Mouse (Mus musculus) heart, embryonic 11.5 days (tissue): ENCODE measurements around the gene Gpha2. TPM values are rescaled to one million over a fixed set of nuclear protein-coding genes. Genes with fewer than 3 reads are reported as not detected.

Experiments used
- ATAC-seq: fragments of 200-750 bp; cut with Nextera tagmentation; replicated peaks from 2 replicates; pipeline ENCODE4 v1.8.0; 2017; ENCODE audit warnings: moderate library complexity; ENCODE audit not compliant: insufficient number of reproducible peaks, low FRiP score, low TSS enrichment
- H3K27ac ChIP-seq: fragments of 300-500 bp; sonication (generic); 2 replicates; pipeline ENCODE4 v1.5.1; 2014; ENCODE audit warnings: mild to moderate bottlenecking, low read depth, low read length
- H3K27me3 ChIP-seq: fragments of 300-500 bp; sonication (generic); 2 replicates; pipeline ENCODE4 v1.6.1; 2014; ENCODE audit warnings: mild to moderate bottlenecking, low read length, mixed read lengths; ENCODE audit not compliant: control insufficient read depth, insufficient read depth
- H3K36me3 ChIP-seq: fragments of 300-500 bp; sonication (generic); 2 replicates; pipeline ENCODE4 v1.6.1; 2014; ENCODE audit warnings: mild to moderate bottlenecking, low read length, moderate library complexity, mixed read lengths; ENCODE audit not compliant: control insufficient read depth, insufficient read depth
- H3K4me1 ChIP-seq: fragments of 300-500 bp; sonication (generic); 2 replicates; pipeline ENCODE4 v1.6.1; 2014; ENCODE audit warnings: low read length; ENCODE audit not compliant: control insufficient read depth, insufficient read depth
- H3K4me2 ChIP-seq: fragments of 300-500 bp; sonication (generic); 2 replicates; pipeline ENCODE4 v1.6.1; 2014; ENCODE audit warnings: mild to moderate bottlenecking, moderate library complexity
- H3K4me3 ChIP-seq: fragments of 300-500 bp; sonication (generic); 2 replicates; pipeline ENCODE4 v1.5.1; 2014; ENCODE audit warnings: low read depth, low read length
- H3K9ac ChIP-seq: fragments of 300-500 bp; sonication (generic); 2 replicates; pipeline ENCODE4 v1.6.1; 2014; ENCODE audit warnings: mild to moderate bottlenecking, low read depth, low read length, moderate library complexity
- H3K9me3 ChIP-seq: fragments of 300-500 bp; sonication (generic); replicated peaks from 2 replicates; pipeline ENCODE4 v1.6.1; 2016; ENCODE audit warnings: low read length; ENCODE audit not compliant: control insufficient read depth
- WGBS: fragments of 180-500 bp; shearing (Covaris S2); extraction: QIAGEN DNeasy Blood & Tissue Kit; methylation state at CpG from one replicate; pipeline ENCODE4 v1.1.7; 2014; ENCODE audit not compliant: insufficient replicate concordance; 5-methylcytosine and 5-hydroxymethylcytosine counted together
- microRNA counts: library from miRNA; unstranded; fragments of <30 nt; microRNA quantifications from one replicate; lab custom pipeline; 2015
- microRNA-seq: library from miRNA; unstranded; fragments of <30 nt; microRNA quantifications from one replicate; pipeline ENCODE4, GENCODE M21; 2016; ENCODE audit warnings: borderline number of aligned reads
- polyA plus RNA-seq: library from polyadenylated mRNA; unstranded; fragments of >200 nt; fragmentation: Nextera tagmentation; extraction: Ambion mirVana; gene quantifications from 2 replicates; pipeline ENCODE4 v1.2.1, GENCODE M21; 2014

Gene Gpha2
- polyA plus RNA-seq, 1 experiment from 2014 or later = 0.29 TPM

DNA sequence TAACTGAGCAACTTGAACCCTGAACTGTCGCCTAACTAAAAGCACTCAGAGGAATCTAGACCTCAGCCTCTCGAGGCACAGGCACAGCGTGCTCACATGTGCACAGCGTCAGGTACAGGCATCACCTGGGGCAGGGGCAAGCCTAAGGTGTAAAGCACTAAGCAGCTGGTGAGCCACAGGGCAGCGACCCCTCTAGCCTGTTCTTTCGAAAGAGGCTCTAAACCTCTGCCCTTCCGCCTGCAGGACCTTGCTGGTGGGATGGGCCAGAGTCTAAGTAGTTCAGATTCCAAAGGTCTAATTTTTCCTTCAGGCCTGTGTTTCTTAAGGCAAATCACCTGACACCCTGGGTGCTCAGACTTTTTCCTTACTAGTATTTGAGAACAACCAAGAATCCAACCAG is 45.9 kb downstream of the Gpha2 start:
- no peak for ATAC-seq
- Histone ChIP-seq H3K9ac (no peak overlapping the region), H3K4me3 (no peak overlapping the region), H3K4me2 (no peak overlapping the region), H3K36me3 (no peaks in the 10 kb centered on the region), H3K27me3 (0 out of 2 replicates have a peak, but pooled peaks cover 2% of the 10 kb centered on the region), H3K4me1 (peaks cover 3% of the 10 kb centered on the region; the same call in 1 of the 2 replicates), H3K27ac (no peak overlapping the region), H3K9me3 (no peaks in the 10 kb centered on the region)
- WGBS = 63% methylated on average over 7 of the region's 7 CpGs

DNA sequence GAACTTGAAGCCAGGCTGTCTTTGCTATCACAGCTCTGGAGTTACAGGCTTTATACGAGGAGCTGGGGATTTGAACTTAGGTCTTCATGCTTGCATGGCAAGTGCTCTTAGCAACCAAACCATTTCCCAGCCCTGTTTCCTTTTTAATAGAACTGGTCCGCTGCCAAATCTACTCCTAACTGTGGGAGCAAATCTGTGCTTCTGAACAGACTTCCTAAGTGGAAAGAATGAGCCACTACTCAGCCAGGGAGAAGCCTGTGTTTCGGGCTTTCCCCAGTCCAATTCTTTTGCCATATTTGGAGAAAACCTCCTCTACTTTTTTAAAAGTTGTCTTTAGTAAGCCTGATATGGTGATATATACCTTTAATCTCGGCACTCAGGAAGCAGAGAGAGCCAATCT is 46.6 kb downstream of the Gpha2 start:
- no peak for ATAC-seq
- Histone ChIP-seq H3K27ac (no peak overlapping the region; the same call in 1 of the 2 replicates), H3K36me3 (no peaks in the 10 kb centered on the region), H3K4me3 (no peak overlapping the region), H3K4me1 (peaks cover 4% of the 10 kb centered on the region), H3K9ac (no peak overlapping the region), H3K9me3 (no peaks in the 10 kb centered on the region), H3K27me3 (no peaks in the 10 kb centered on the region), H3K4me2 (no peak overlapping the region)
- 65% methylated on average over 4 of the region's 4 CpGs for WGBS

DNA sequence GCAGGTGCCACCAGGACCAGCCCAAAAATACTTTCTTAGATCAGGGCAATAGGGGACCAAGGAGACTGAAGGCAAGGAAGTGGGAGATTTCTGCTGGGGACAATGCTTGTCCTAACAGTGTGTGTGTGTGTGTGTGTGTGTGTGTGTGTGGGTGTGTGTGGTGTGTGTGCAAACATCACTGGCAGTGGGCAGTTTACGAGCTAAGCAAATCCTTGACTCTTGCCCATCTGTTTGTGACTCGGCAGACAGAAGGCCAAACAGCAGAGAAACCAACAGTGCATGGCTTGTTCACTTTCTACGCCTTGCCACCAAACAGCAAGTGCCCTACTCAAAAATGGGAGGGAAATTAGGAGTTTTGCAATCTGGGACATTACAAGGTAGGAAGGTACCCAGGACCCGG is 47.4 kb downstream of the Gpha2 start:
- no peak overlapping the region for H3K4me2 ChIP-seq
- H3K4me1 ChIP-seq = peaks cover 11% of the 10 kb centered on the region
- ATAC-seq = no peak
- H3K4me3 ChIP-seq = no peak overlapping the region
- H3K9ac ChIP-seq = no peak overlapping the region
- H3K27ac ChIP-seq = no peak overlapping the region; the same call in 1 of the 2 replicates
- no peaks in the 10 kb centered on the region for H3K27me3 ChIP-seq
- WGBS = 86% methylated on average over 4 of the region's 4 CpGs
- H3K36me3 ChIP-seq = no peaks in the 10 kb centered on the region
- no peaks in the 10 kb centered on the region for H3K9me3 ChIP-seq

DNA sequence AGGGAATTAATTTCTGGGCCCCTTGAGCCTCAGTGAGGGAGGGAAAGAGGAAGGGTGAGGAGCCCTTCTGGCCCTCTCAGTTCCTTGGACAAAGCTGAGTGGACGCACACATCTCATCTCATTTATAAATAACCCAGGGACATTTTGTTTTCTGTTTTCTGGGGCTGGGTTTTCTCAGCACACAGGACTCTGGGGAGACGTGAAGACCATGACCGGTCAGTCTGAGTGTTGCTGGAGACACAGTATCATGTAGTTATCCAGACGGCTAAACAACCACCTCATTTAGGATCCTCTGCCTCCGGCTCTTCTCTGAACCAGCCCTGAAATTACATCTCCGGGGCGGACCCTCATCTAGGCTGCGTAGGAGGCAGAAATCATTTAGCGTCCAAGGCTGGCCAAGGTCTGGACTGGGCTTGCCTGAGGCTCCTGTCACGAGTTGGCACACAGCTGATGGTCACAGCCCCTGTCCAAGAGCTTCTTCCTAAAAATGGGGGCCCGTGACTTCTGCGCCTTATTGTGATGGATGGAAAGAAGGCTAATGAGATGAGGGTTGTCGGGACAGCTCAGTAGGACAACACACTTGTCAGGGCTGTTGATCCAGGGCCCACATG is 47.9 kb downstream of the Gpha2 start:
- no peak overlapping the region for H3K9ac ChIP-seq
- H3K4me2 ChIP-seq = no peak overlapping the region
- H3K27ac ChIP-seq = no peak overlapping the region; the same call in 1 of the 2 replicates
- 85% methylated on average over 13 of the region's 13 CpGs for WGBS
- ATAC-seq = no peak
- no peaks in the 10 kb centered on the region for H3K27me3 ChIP-seq
- H3K9me3 ChIP-seq = no peaks in the 10 kb centered on the region
- H3K4me3 ChIP-seq = no peak overlapping the region
- H3K36me3 ChIP-seq = no peaks in the 10 kb centered on the region
- peaks cover 16% of the 10 kb centered on the region for H3K4me1 ChIP-seq

DNA sequence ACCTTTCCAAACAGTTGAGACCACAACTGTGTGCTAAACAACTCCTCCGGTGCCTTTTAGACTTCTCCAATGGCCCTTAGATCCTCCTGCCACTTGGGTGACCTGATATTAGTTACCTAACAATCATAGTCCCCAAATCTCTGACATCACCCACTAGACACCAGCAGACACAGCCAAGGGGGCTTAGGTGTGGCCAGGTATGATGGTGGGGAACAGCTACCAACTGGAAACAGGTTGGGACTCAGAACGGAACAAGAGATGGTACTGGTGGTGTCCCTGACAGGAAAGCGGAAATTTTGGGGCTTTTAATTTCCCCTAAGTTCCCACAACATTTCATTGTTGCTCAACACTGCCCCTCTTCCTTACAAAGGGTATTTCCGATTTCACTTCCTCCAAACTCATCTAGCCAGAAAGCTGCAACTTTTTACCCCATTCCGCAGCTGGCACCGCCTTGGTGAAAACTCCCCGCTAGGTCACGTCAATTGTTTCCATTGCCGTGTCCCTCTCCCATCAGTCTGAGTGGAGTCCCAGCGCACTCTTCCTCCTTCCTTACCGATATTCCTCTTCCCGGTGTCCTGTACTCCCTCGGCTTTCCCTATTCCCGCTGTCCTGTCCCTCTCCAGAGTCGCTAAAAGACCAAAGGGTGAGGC is 49.7 kb downstream of the Gpha2 start:
- Histone ChIP-seq H3K4me3 (peak overlapping the region; percentile 97), H3K9me3 (no peaks in the 10 kb centered on the region), H3K4me1 (peaks cover 34% of the 10 kb centered on the region), H3K27ac (peak overlapping the region; percentile 60), H3K9ac (peak overlapping the region; percentile 76), H3K27me3 (no peaks in the 10 kb centered on the region), H3K4me2 (peak overlapping the region; percentile 92), H3K36me3 (no peaks in the 10 kb centered on the region)
- 9% methylated on average over 15 of the region's 15 CpGs for WGBS
- no peak for ATAC-seq

DNA sequence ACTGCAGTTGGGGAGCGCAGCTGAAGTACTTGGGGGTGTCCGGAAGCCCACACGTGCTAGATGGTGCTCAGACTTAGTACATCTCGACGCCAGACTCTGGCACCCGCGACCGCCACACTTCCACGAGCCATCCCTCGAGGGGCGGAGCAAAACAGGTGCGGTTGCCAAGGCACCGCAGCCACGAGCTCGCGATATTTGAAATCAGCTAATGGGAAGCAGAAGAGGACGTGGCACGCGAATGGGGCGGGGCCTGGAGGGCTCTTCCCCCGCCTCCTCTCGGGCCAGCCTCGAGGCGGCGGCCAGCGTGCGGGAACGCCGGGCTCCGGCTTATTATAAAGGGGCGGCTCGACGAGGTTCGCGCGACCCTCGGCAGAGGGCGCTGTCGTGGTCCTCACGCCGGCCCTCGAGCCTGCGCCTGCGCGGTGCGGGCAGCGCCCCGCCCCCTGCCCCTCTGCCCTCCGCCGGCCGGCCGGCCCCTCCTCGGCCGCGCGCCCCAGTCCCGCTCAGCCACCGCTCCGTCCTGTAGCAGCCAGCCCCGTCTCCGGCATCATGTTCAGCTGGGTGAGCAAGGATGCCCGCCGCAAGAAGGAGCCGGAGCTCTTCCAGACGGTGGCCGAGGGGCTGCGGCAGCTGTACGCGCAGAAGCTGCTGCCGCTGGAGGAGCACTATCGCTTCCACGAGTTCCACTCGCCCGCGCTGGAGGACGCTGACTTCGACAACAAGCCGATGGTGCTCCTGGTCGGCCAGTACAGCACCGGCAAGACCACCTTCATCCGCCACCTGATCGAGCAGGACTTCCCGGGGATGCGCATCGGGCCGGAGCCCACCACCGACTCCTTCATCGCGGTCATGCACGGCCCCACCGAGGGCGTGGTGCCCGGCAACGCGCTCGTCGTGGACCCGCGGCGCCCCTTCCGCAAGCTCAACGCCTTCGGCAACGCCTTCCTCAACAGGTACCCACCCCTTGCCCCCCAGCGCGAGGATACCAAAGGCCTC is 50.5 kb downstream of the Gpha2 start, which contains the start of gene Ehd1:
TSS of gene Ehd1 (plus strand) at position 300 of the 996 bp plus-strand sequence.
- no peaks in the 10 kb centered on the region for H3K9me3 ChIP-seq
- WGBS = under 1% methylated on average over 105 of the region's 106 CpGs
- peak within 1 kb of the TSS; percentile 90 for H3K9ac ChIP-seq
- peak within 1 kb of the TSS; percentile 92 for H3K4me2 ChIP-seq
- H3K27me3 ChIP-seq = no peaks in the 10 kb centered on the region
- H3K4me3 ChIP-seq = peak within 1 kb of the TSS; percentile 97
- peaks cover 43% of the 10 kb centered on the region for H3K4me1 ChIP-seq
- H3K27ac ChIP-seq = peak within 1 kb of the TSS; percentile 83
- peak; percentile 89 for ATAC-seq
- peaks cover 5% of the 10 kb centered on the region for H3K36me3 ChIP-seq

MicroRNA genes within 50 kb of the gene (microRNA counts, 519-probe panel; counts per million panel counts)
- microRNA mmu-miR-192 (lab: Ali Mortazavi, UCI) = 32.2 counts per million

Small RNA genes lying within 50 kb of the gene (microRNA-seq; reads per million reads assigned to microRNA genes)
- gene Mir192 (84.1 reads per million, percentile 62 among the genes with 10 or more reads in this experiment), gene Mir194-2 (51.9 reads per million, percentile 59 among the genes with 10 or more reads in this experiment)

Other genes starting within 250 kb of the Gpha2 start
- not detected in 2 replicates for gene Slc22a20, start 240.2 kb upstream of the Gpha2 start, polyA plus RNA-seq
- gene Capn1, start 210.5 kb upstream of the Gpha2 start, polyA plus RNA-seq = 7.7 and 8.5 TPM in 2 replicates
- 19.5 and 22.1 TPM in 2 replicates for gene Syvn1, start 179.8 kb upstream of the Gpha2 start, polyA plus RNA-seq
- gene Mrpl49, start 168.6 kb upstream of the Gpha2 start, polyA plus RNA-seq = 70.7 and 75.3 TPM in 2 replicates
- gene Fau, start 168.5 kb upstream of the Gpha2 start, polyA plus RNA-seq = 586 and 633 TPM in 2 replicates
- 27.1 and 27.5 TPM in 2 replicates for gene Znhit2, start 165.2 kb upstream of the Gpha2 start, polyA plus RNA-seq
- 10.1 and 11.9 TPM in 2 replicates for gene Tm7sf2, start 158.0 kb upstream of the Gpha2 start, polyA plus RNA-seq
- 38.9 and 43.7 TPM in 2 replicates for gene Vps51, start 149.1 kb upstream of the Gpha2 start, polyA plus RNA-seq
- gene Tmem262, start 146.3 kb upstream of the Gpha2 start, polyA plus RNA-seq = not detected in 2 replicates
- 0.36 TPM in 1 of 2 replicates, not detected in the other for gene Gm28374, start 144.1 kb upstream of the Gpha2 start, polyA plus RNA-seq
- 51.2 and 56.2 TPM in 2 replicates for gene Zfpl1, start 141.4 kb upstream of the Gpha2 start, polyA plus RNA-seq
- 31.1 and 33.4 TPM in 2 replicates for gene Cdca5, start 141.4 kb upstream of the Gpha2 start, polyA plus RNA-seq
- gene AC131692.1, start 132.0 kb upstream of the Gpha2 start, polyA plus RNA-seq = 0.48 and 1.0 TPM in 2 replicates
- 0.23 and 0.40 TPM in 2 replicates for gene Naaladl1, start 120.6 kb upstream of the Gpha2 start, polyA plus RNA-seq
- 38.1 and 41.0 TPM in 2 replicates for gene Sac3d1, start 107.7 kb upstream of the Gpha2 start, polyA plus RNA-seq
- gene Snx15, start 98.1 kb upstream of the Gpha2 start, polyA plus RNA-seq = 22.6 and 25.5 TPM in 2 replicates
- gene Batf2, start 85.4 kb upstream of the Gpha2 start, polyA plus RNA-seq = not detected in 2 replicates
- gene Arl2, start 84.8 kb upstream of the Gpha2 start, polyA plus RNA-seq = 61.8 and 73.8 TPM in 2 replicates
- gene Majin, start 42.0 kb upstream of the Gpha2 start, polyA plus RNA-seq = not detected in 2 replicates
- gene Ppp2r5b, start 9.5 kb downstream of the Gpha2 start, polyA plus RNA-seq = 22.2 and 27.7 TPM in 2 replicates
- gene Atg2a, start 15.3 kb downstream of the Gpha2 start, polyA plus RNA-seq = 6.1 and 8.4 TPM in 2 replicates
- gene Ehd1, start 50.3 kb downstream of the Gpha2 start, polyA plus RNA-seq = 70.0 and 82.8 TPM in 2 replicates
- gene Cdc42bpg, start 80.1 kb downstream of the Gpha2 start, polyA plus RNA-seq = 0.44 and 0.74 TPM in 2 replicates
- 31.8 and 35.1 TPM in 2 replicates for gene Men1, start 108.6 kb downstream of the Gpha2 start, polyA plus RNA-seq
- 9.6 and 10.1 TPM in 2 replicates for gene Map4k2, start 114.8 kb downstream of the Gpha2 start, polyA plus RNA-seq
- 106 and 124 TPM in 2 replicates for gene Sf1, start 137.3 kb downstream of the Gpha2 start, polyA plus RNA-seq
- gene Pygm, start 158.0 kb downstream of the Gpha2 start, polyA plus RNA-seq = 149 and 178 TPM in 2 replicates
- gene Rasgrp2, start 173.0 kb downstream of the Gpha2 start, polyA plus RNA-seq = 41.5 and 42.7 TPM in 2 replicates
- 1.5 and 1.6 TPM in 2 replicates for gene Nrxn2, start 192.4 kb downstream of the Gpha2 start, polyA plus RNA-seq